Mouse (Mus musculus): ENCODE measurements around the gene Zfp560. TPM values are rescaled to one million over a fixed set of nuclear protein-coding genes. Genes with fewer than 3 reads are reported as not detected.
"Not testable (repeated sequence)": the region's sequence is repeated elsewhere in the genome, so short reads cannot be mapped to it uniquely, and the experiment has no call there.

Gene Zfp560
- polyA plus RNA-seq, 1 experiment from 2014 or later: 40.1 TPM

DNA sequence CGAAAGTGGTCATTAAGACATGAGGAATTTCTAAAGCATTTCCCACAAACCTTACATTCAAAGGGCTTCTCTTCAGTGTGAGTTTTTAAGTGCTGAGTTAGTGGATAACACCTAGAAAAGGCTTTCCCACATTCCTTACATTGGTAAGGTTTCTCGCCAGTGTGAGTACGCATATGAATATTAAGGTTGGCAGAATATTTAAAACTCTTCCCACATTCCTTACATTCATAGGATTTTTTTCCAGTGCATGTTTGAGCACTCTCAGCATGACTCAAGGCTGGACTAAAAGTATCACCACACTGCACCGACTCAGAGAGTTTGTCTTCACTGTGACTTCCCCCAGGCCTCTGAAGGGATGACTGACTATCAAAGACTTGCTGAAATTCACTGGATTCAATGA is 36.5 kb downstream of the Zfp560 start:
- no peak overlapping the region for H3K27ac ChIP-seq (replicated peaks; ENCODE audit: low read depth, low read length)
- no peaks in the 10 kb centered on the region for H3K27me3 ChIP-seq (replicated peaks; ENCODE audit: control insufficient read depth, insufficient read depth, low read length)
- H3K4me2 ChIP-seq (ENCODE audit: low read depth, low read length): no peak overlapping the region
- H3K9me3 ChIP-seq (ENCODE audit: control insufficient read depth, low read length): peaks cover 10% of the 10 kb centered on the region
- peaks cover 49% of the 10 kb centered on the region for H3K36me3 ChIP-seq (ENCODE audit: control insufficient read depth, insufficient read depth, low read length)
- ATAC-seq (ENCODE audit: low read depth) (no peak), DNase-seq (ENCODE audit: low spot score) (no peak)
- H3K9ac ChIP-seq (ENCODE audit: low read depth, low read length): no peak overlapping the region
- no peak overlapping the region for H3K4me3 ChIP-seq (ENCODE audit: low read depth, low read length)
- H3K4me1 ChIP-seq (ENCODE audit: control insufficient read depth, insufficient read depth, low read length): no peaks in the 10 kb centered on the region
- WGBS: 87% methylated on average over 4 of the region's 4 CpGs

DNA sequence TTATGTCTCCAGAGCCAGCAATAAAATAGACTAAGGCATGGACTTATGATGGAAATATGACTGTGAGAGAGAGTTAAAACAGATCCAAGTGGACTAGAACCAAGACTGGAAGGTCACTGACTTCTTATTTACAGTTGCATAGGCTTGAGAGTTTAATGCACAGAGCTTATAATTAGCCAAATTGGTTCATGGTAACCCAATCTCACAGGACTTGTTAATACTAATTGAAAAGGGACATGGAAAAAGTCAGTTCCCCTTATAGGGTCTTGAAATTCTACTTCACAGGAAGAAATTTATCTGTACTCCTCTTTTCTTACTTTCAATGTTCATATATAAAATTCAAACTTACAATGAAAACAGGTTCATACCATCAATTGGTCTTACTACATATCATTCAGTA is 49.0 kb downstream of the Zfp560 start, which contains the start of gene Olfr18:
Olfr18 (minus strand) TSS at position 101 of the 400 bp plus-strand sequence.
- Histone ChIP-seq H3K9me3 (ENCODE audit: control insufficient read depth, low read length) (no peaks in the 10 kb centered on the region), H3K27ac (replicated peaks; ENCODE audit: low read depth, low read length) (no peak within 1 kb of the TSS), H3K4me3 (ENCODE audit: low read depth, low read length) (no peak within 1 kb of the TSS), H3K36me3 (ENCODE audit: control insufficient read depth, insufficient read depth, low read length) (no peaks in the 10 kb centered on the region), H3K4me2 (ENCODE audit: low read depth, low read length) (no peak within 1 kb of the TSS), H3K27me3 (replicated peaks; ENCODE audit: control insufficient read depth, insufficient read depth, low read length) (no peaks in the 10 kb centered on the region), H3K9ac (ENCODE audit: low read depth, low read length) (no peak within 1 kb of the TSS), H3K4me1 (ENCODE audit: control insufficient read depth, insufficient read depth, low read length) (no peaks in the 10 kb centered on the region)
- ATAC-seq (ENCODE audit: low read depth): no peak
- no peak for DNase-seq (ENCODE audit: low spot score)

GRCm38 (mm10) chr9:20298232-20298631 is 86.7 kb downstream of the Zfp560 start, which contains the start of gene Olfr873:
Gene Olfr873, plus strand, starts transcription at chr9:20298532.
- H3K4me3 ChIP-seq (ENCODE audit: low read depth, low read length): no peak within 1 kb of the TSS
- H3K36me3 ChIP-seq (ENCODE audit: control insufficient read depth, insufficient read depth, low read length): no peaks in the 10 kb centered on the region
- no peaks in the 10 kb centered on the region for H3K4me1 ChIP-seq (ENCODE audit: control insufficient read depth, insufficient read depth, low read length)
- H3K27me3 ChIP-seq (replicated peaks; ENCODE audit: control insufficient read depth, insufficient read depth, low read length): no peaks in the 10 kb centered on the region
- no peak for DNase-seq (ENCODE audit: low spot score)
- no peak within 1 kb of the TSS for H3K4me2 ChIP-seq (ENCODE audit: low read depth, low read length)
- WGBS: 74% methylated on average over 1 of the region's 1 CpGs
- ATAC-seq (ENCODE audit: low read depth): no peak
- no peak within 1 kb of the TSS for H3K27ac ChIP-seq (replicated peaks; ENCODE audit: low read depth, low read length)
- no peaks in the 10 kb centered on the region for H3K9me3 ChIP-seq (ENCODE audit: control insufficient read depth, low read length)
- H3K9ac ChIP-seq (ENCODE audit: low read depth, low read length): no peak within 1 kb of the TSS

DNA sequence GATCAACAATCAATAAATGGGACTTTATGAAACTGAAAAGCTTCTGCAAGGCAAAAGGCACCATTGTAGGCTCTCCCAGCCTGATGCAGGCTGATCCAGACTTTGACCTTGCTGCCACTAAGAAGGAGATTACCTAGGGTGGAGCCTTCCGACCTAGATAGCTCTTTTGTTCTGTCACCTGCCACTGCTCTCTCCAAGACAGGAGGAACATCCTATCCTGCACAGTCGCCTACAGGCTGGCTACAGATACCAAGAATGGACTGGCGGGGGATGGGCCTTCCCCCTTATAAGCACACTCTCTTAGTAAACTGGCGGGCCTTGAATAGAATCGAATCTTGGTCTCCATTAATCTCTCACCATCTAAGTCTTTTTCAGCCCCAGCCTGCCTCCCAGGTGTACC is 89.4 kb downstream of the Zfp560 start:
- H3K9me3 ChIP-seq (ENCODE audit: control insufficient read depth, low read length); H3K27me3 ChIP-seq (replicated peaks; ENCODE audit: control insufficient read depth, insufficient read depth, low read length); ATAC-seq (ENCODE audit: low read depth); DNase-seq (ENCODE audit: low spot score); H3K4me1 ChIP-seq (ENCODE audit: control insufficient read depth, insufficient read depth, low read length); H3K9ac ChIP-seq (ENCODE audit: low read depth, low read length); H3K36me3 ChIP-seq (ENCODE audit: control insufficient read depth, insufficient read depth, low read length); H3K4me2 ChIP-seq (ENCODE audit: low read depth, low read length); H3K27ac ChIP-seq (replicated peaks; ENCODE audit: low read depth, low read length); H3K4me3 ChIP-seq (ENCODE audit: low read depth, low read length): not testable (repeated sequence)
- 69% methylated on average over 5 of the region's 5 CpGs for WGBS

Other genes starting within 250 kb of the Zfp560 start
- not detected in 2 replicates for gene Olfr870, start 211.1 kb downstream of the Zfp560 start, polyA plus RNA-seq (2014; fragmentation: Nextera tagmentation; extraction: Ambion mirVana)
- not detected in 2 replicates for gene Olfr871, start 173.0 kb downstream of the Zfp560 start, polyA plus RNA-seq (2014; fragmentation: Nextera tagmentation; extraction: Ambion mirVana)
- not detected in 2 replicates for gene Olfr872, start 148.1 kb downstream of the Zfp560 start, polyA plus RNA-seq (2014; fragmentation: Nextera tagmentation; extraction: Ambion mirVana)
- gene Olfr39, start 102.8 kb downstream of the Zfp560 start, polyA plus RNA-seq (2014; fragmentation: Nextera tagmentation; extraction: Ambion mirVana): not detected in 2 replicates
- gene Olfr873, start 86.6 kb downstream of the Zfp560 start, polyA plus RNA-seq (2014; fragmentation: Nextera tagmentation; extraction: Ambion mirVana): not detected in 2 replicates
- gene Olfr18, start 49.1 kb downstream of the Zfp560 start, polyA plus RNA-seq (2014; fragmentation: Nextera tagmentation; extraction: Ambion mirVana): not detected in 2 replicates
- 19.6 and 26.1 TPM in 2 replicates for gene Zfp26, start 75.0 kb upstream of the Zfp560 start, polyA plus RNA-seq (2014; fragmentation: Nextera tagmentation; extraction: Ambion mirVana)
- gene Zfp426, start 107.6 kb upstream of the Zfp560 start, polyA plus RNA-seq (2014; fragmentation: Nextera tagmentation; extraction: Ambion mirVana): 25.6 and 26.1 TPM in 2 replicates
- 80.9 and 90.5 TPM in 2 replicates for gene Zfp266, start 136.2 kb upstream of the Zfp560 start, polyA plus RNA-seq (2014; fragmentation: Nextera tagmentation; extraction: Ambion mirVana)
- 12.0 and 14.5 TPM in 2 replicates for gene Zfp846, start 196.1 kb upstream of the Zfp560 start, polyA plus RNA-seq (2014; fragmentation: Nextera tagmentation; extraction: Ambion mirVana)